Mouse (Mus musculus) spleen, postnatal 14 days (tissue): ENCODE results near the gene Olfr554.
"Not testable (repeated sequence)": the region's sequence is repeated elsewhere in the genome, so short reads cannot be mapped to it uniquely, and the experiment has no call there.

Experiments used
- DNase-seq, 2 experiments: peaks; one replicate each; pipeline ENCODE4 v3.0.0; 2021 to 2022; ENCODE audit warnings: low spot score in 2 of 2

Gene Olfr554

GRCm38 (mm10) chr7:102638132-102638531 is at the start of gene Olfr554:
Gene Olfr554, plus strand, starts transcription at chr7:102638432.
- DNase-seq = no peak

GRCm38 (mm10) chr7:102591786-102592185 is 46.4 kb upstream of the Olfr554 start, which contains the start of gene Olfr551:
Gene Olfr551, minus strand, starts transcription at chr7:102591886.
- no peak for DNase-seq

- DNase-seq = no peak
Measured at GRCm38 (mm10) chr7:102597378-102598031, 40.7 kb upstream of the Olfr554 start, which contains the start of gene Olfr552. Gene Olfr552, plus strand, starts transcription at chr7:102597770.

GRCm38 (mm10) chr7:102618118-102618517 is 20.1 kb upstream of the Olfr554 start, which contains the start of gene Olfr553:
Gene Olfr553, minus strand, starts transcription at chr7:102618218.
- no peak for DNase-seq

GRCm38 (mm10) chr7:102619608-102620007 is 18.6 kb upstream of the Olfr554 start:
- no peak for DNase-seq

- not testable (repeated sequence) for DNase-seq
Measured at GRCm38 (mm10) chr7:102620368-102620767, 17.9 kb upstream of the Olfr554 start.

GRCm38 (mm10) chr7:102636665-102637064 is 1.6 kb upstream of the Olfr554 start:
- DNase-seq = peak in 1 of 2 experiments; percentile 19

- not testable (repeated sequence) for DNase-seq
Measured at GRCm38 (mm10) chr7:102644945-102645344, 6.7 kb downstream of the Olfr554 start.

- no peak for DNase-seq
Measured at GRCm38 (mm10) chr7:102658523-102658922, 20.3 kb downstream of the Olfr554 start, which contains the start of gene Olfr555. Gene Olfr555, plus strand, starts transcription at chr7:102658823.

- no peak for DNase-seq
Measured at GRCm38 (mm10) chr7:102664599-102664998, 26.4 kb downstream of the Olfr554 start, which contains the start of gene Olfr556. Gene Olfr556, plus strand, starts transcription at chr7:102664899.

- no peak for DNase-seq
Measured at GRCm38 (mm10) chr7:102665378-102665777, 27.1 kb downstream of the Olfr554 start.

GRCm38 (mm10) chr7:102676225-102676624 is 38.0 kb downstream of the Olfr554 start:
- DNase-seq = no peak

- DNase-seq = no peak
Measured at GRCm38 (mm10) chr7:102681916-102682315, 43.7 kb downstream of the Olfr554 start.

GRCm38 (mm10) chr7:102686944-102687501 is 48.8 kb downstream of the Olfr554 start, which contains the start of gene Trim68:
Gene Trim68, minus strand, starts transcription at chr7:102687327.
- peak; percentile 64 to 74 for DNase-seq
